Mouse (Mus musculus): ENCODE results near the gene Dst.

DNA sequence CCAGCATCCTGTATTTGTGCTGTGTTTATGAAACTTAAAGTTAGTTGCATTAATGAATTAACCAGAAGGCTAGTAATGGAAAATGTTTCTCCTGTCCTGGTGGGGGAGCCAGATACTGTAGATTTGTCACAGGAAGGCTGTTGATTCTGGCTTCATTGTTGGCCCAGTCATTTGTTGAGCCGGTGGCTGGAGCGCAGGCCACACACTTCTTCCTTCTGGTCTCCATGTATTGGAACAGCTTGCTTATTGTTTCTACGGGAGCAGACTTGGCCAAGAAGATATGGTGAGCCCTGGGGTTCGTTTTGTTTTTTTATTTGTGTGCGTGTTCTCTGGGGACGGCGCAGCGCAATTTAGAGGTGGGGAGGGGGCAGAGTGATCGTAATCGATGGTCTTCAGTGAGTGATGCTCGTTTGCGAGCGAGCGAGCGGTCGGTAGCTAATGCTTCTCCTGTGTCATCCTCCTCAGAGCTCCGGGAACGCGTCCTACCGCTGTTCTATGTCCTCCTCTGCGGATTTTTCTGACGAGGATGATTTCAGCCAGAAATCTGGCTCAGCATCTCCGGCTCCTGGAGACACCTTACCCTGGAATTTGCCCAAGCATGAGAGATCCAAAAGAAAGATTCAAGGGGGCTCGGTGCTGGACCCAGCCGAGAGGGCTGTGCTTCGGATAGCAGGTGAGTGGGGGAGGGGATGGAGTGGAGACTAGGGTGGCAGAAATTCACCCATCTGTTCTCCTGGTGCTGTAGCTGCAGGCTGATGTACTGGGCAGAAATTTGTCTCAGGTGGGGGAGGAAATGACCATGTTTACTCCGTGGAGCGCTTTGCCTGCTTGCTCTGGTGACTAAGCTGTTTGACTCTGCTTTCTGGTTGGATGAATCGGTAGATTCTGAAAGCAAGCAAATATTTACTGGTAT is 98.0 kb downstream of the Dst start:
- TF ChIP-seq POLR2A (IDR thresholded peaks at IDR 0.05; ENCODE audit: control insufficient read depth in 1 of 2, insufficient read depth in 1 of 2, low read depth in 1 of 2, low read length in 2 of 2, poor library complexity in 1 of 2) (no peak), POLR2AphosphoS2 (IDR thresholded peaks at IDR 0.05; ENCODE audit: low read length) (no peak), MXI1 (IDR thresholded peaks at IDR 0.05; ENCODE audit: low read depth, low read length) (no peak), SIN3A (IDR thresholded peaks at IDR 0.05; ENCODE audit: low read length) (no peak), EP300 (IDR thresholded peaks at IDR 0.05; ENCODE audit: low read depth in 1 of 2, low read length in 2 of 2) (no peak)

All from MEL (cell line).